Mouse (Mus musculus) MEL (cell line): ENCODE data around the gene Gm28374. TPM values are rescaled to one million over a fixed set of nuclear protein-coding genes. Genes with fewer than 3 reads are reported as not detected.

Source experiments
- DNase-seq: peaks from one replicate; pipeline ENCODE4 v3.0.0; 2011; ENCODE audit warnings: low read depth, low spot score
- H3K27ac ChIP-seq: 2 replicates; pipeline ENCODE4 v1.5.1; 2012; ENCODE audit warnings: low read depth, mild to moderate bottlenecking, control low read depth, low read length, moderate library complexity; ENCODE audit not compliant: control insufficient read depth
- H3K27me3 ChIP-seq, 2 experiments: fragments of 150-350 bp in 1 of 2; sonication (generic) in 1 of 2; 2 replicates each; pipeline ENCODE4 v1.6.1; 2012; ENCODE audit warnings: low read length in 2 of 2, mild to moderate bottlenecking in 2 of 2, improper control_type of control experiment in 1 of 2, moderate library complexity in 1 of 2; ENCODE audit not compliant: insufficient read depth in 2 of 2, control insufficient read depth in 1 of 2
- H3K36me3 ChIP-seq, 2 experiments: 2 replicates each; pipeline ENCODE4 v1.6.1; 2012 to 2014; ENCODE audit warnings: low read length in 2 of 2, improper control_type of control experiment in 1 of 2, inconsistent platforms in 1 of 2, mild to moderate bottlenecking in 1 of 2; ENCODE audit not compliant: insufficient read depth in 2 of 2, control insufficient read depth in 1 of 2
- H3K4me1 ChIP-seq, 2 experiments: fragments of 150-350 bp in 1 of 2; sonication (generic) in 1 of 2; 2 replicates each; pipeline ENCODE4 v1.6.1; 2012; ENCODE audit warnings: low read length in 2 of 2, improper control_type of control experiment in 1 of 2, mild to moderate bottlenecking in 1 of 2; ENCODE audit not compliant: insufficient read depth in 2 of 2, control insufficient read depth in 1 of 2
- H3K4me3 ChIP-seq, 2 experiments: fragments of 150-350 bp in 1 of 2; sonication (generic) in 1 of 2; 2 replicates each; pipeline ENCODE4 v1.5.1; 2012; ENCODE audit warnings: low read depth in 2 of 2, low read length in 2 of 2, mild to moderate bottlenecking in 2 of 2, moderate library complexity in 2 of 2, control low read depth in 1 of 2, improper control_type of control experiment in 1 of 2; ENCODE audit not compliant: control insufficient read depth in 1 of 2, insufficient read depth in 1 of 2
- H3K79me2 ChIP-seq: 2 replicates; pipeline ENCODE4 v1.6.1; 2012; ENCODE audit warnings: mild to moderate bottlenecking, low read length, moderate library complexity; ENCODE audit not compliant: control insufficient read depth, poor library complexity, insufficient read depth
- H3K9ac ChIP-seq: 2 replicates; pipeline ENCODE4 v1.6.1; 2012; ENCODE audit warnings: low read depth, mild to moderate bottlenecking, control low read depth, low read length, moderate library complexity; ENCODE audit not compliant: control insufficient read depth, poor library complexity, severe bottlenecking
- H3K9me3 ChIP-seq: fragments of 150-350 bp; sonication (generic); replicated peaks from 2 replicates; pipeline ENCODE4 v1.6.1; 2012; ENCODE audit warnings: mild to moderate bottlenecking, low read length, improper control_type of control experiment, moderate library complexity; ENCODE audit not compliant: insufficient read depth
- BHLHE40 ChIP-seq: IDR thresholded peaks from 2 replicates; pipeline ENCODE4 v1.6.1; 2012; ENCODE audit warnings: low read depth, mild to moderate bottlenecking, inconsistent platforms, low read length, improper control_type of control experiment, borderline replicate concordance
- CHD1 ChIP-seq: IDR thresholded peaks from 2 replicates; pipeline ENCODE4 v1.6.1; 2012; ENCODE audit warnings: low read depth, mild to moderate bottlenecking, inconsistent platforms, low read length, improper control_type of control experiment
- CHD2 ChIP-seq: IDR thresholded peaks from 2 replicates; pipeline ENCODE4 v1.6.1; 2011; ENCODE audit warnings: low read length, improper control_type of control experiment
- E2F4 ChIP-seq: IDR thresholded peaks from 2 replicates; pipeline ENCODE4 v1.6.1; 2011; ENCODE audit warnings: low read depth, low read length, improper control_type of control experiment, borderline replicate concordance
- ELF1 ChIP-seq: IDR thresholded peaks from 2 replicates; pipeline ENCODE4 v1.6.1; 2014; ENCODE audit warnings: low read depth, mild to moderate bottlenecking, inconsistent platforms, low read length, improper control_type of control experiment, moderate library complexity
- EP300 ChIP-seq, 2 experiments: IDR thresholded peaks; 2 replicates each; pipeline ENCODE4 v1.6.1; 2011; ENCODE audit warnings: improper control_type of control experiment in 2 of 2, low read length in 2 of 2, low read depth in 1 of 2, mild to moderate bottlenecking in 1 of 2
- ETS1 ChIP-seq: IDR thresholded peaks from 2 replicates; pipeline ENCODE4 v1.6.1; 2012; ENCODE audit warnings: low read depth, mild to moderate bottlenecking, inconsistent platforms, low read length, improper control_type of control experiment, moderate library complexity
- GABPA ChIP-seq: IDR thresholded peaks from 2 replicates; pipeline ENCODE4 v1.6.1; 2012; ENCODE audit warnings: low read depth, mild to moderate bottlenecking, inconsistent platforms, low read length, improper control_type of control experiment, moderate library complexity
- GATA1 ChIP-seq: IDR thresholded peaks from 2 replicates; pipeline ENCODE4 v1.6.1; 2011; ENCODE audit warnings: low read depth, low read length, improper control_type of control experiment
- HCFC1 ChIP-seq: IDR thresholded peaks from 2 replicates; pipeline ENCODE4 v1.6.1; 2012; ENCODE audit warnings: low read depth, mild to moderate bottlenecking, inconsistent platforms, low read length, improper control_type of control experiment, moderate library complexity
- KAT2A ChIP-seq: conservative IDR thresholded peaks from 2 replicates; pipeline ENCODE4 v1.6.1; 2012; ENCODE audit warnings: low read depth, low read length, improper control_type of control experiment, inconsistent platforms
- MAX ChIP-seq: IDR thresholded peaks from 2 replicates; pipeline ENCODE4 v1.6.1; 2011; ENCODE audit warnings: low read length, improper control_type of control experiment
- MAZ ChIP-seq: IDR thresholded peaks from 2 replicates; pipeline ENCODE4 v1.6.1; 2012; ENCODE audit warnings: low read depth, mild to moderate bottlenecking, inconsistent platforms, low read length, improper control_type of control experiment
- MEF2A ChIP-seq: IDR thresholded peaks from 2 replicates; pipeline ENCODE4 v1.6.1; 2014; ENCODE audit warnings: low read depth, mild to moderate bottlenecking, inconsistent platforms, low read length, improper control_type of control experiment; ENCODE audit not compliant: poor library complexity, insufficient replicate concordance, severe bottlenecking; ENCODE audit errors: extremely low read depth
- MXI1 ChIP-seq: IDR thresholded peaks from 2 replicates; pipeline ENCODE4 v1.6.1; 2011; ENCODE audit warnings: mild to moderate bottlenecking, low read depth, low read length, improper control_type of control experiment
- MYC ChIP-seq: IDR thresholded peaks from 2 replicates; pipeline ENCODE4 v1.6.1; 2011; ENCODE audit warnings: low read depth, mild to moderate bottlenecking, low read length, improper control_type of control experiment, moderate library complexity
- NELFE ChIP-seq: IDR thresholded peaks from 2 replicates; pipeline ENCODE4 v1.6.1; 2011; ENCODE audit warnings: low read depth, low read length, improper control_type of control experiment
- NRF1 ChIP-seq: IDR thresholded peaks from 2 replicates; pipeline ENCODE4 v1.6.1; 2014; ENCODE audit warnings: low read depth, mild to moderate bottlenecking, inconsistent platforms, low read length, improper control_type of control experiment, moderate library complexity; ENCODE audit not compliant: poor library complexity, insufficient read depth, severe bottlenecking
- POLR2A ChIP-seq, 2 experiments: IDR thresholded peaks; 2 replicates each; pipeline ENCODE4 v1.6.1; 2011 to 2012; ENCODE audit warnings: low read length in 2 of 2, mild to moderate bottlenecking in 2 of 2, control low read depth in 1 of 2, improper control_type of control experiment in 1 of 2, low read depth in 1 of 2, moderate library complexity in 1 of 2; ENCODE audit not compliant: control insufficient read depth in 1 of 2, insufficient read depth in 1 of 2, poor library complexity in 1 of 2
- POLR2AphosphoS2 ChIP-seq: IDR thresholded peaks from 2 replicates; pipeline ENCODE4 v1.6.1; 2011; ENCODE audit warnings: low read length, improper control_type of control experiment
- SIN3A ChIP-seq: IDR thresholded peaks from 2 replicates; pipeline ENCODE4 v1.6.1; 2012; ENCODE audit warnings: low read length, improper control_type of control experiment, inconsistent platforms
- TBP ChIP-seq: IDR thresholded peaks from 2 replicates; pipeline ENCODE4 v1.8.0; 2011; ENCODE audit warnings: low read depth, low read length, improper control_type of control experiment
- TCF12 ChIP-seq: IDR thresholded peaks from 2 replicates; pipeline ENCODE4 v1.6.1; 2014; ENCODE audit warnings: low read depth, mild to moderate bottlenecking, inconsistent platforms, low read length, improper control_type of control experiment, moderate library complexity
- USF1 ChIP-seq: IDR thresholded peaks from 2 replicates; pipeline ENCODE4 v1.6.1; 2014; ENCODE audit warnings: low read depth, mild to moderate bottlenecking, inconsistent platforms, low read length, improper control_type of control experiment, moderate library complexity
- ZC3H11A ChIP-seq: IDR thresholded peaks from 2 replicates; pipeline ENCODE4 v1.6.1; 2012; ENCODE audit warnings: low read depth, mild to moderate bottlenecking, inconsistent platforms, low read length, improper control_type of control experiment
- ZMIZ1 ChIP-seq: IDR thresholded peaks from 2 replicates; pipeline ENCODE4 v1.6.1; 2012; ENCODE audit warnings: low read depth, mild to moderate bottlenecking, inconsistent platforms, low read length, improper control_type of control experiment, moderate library complexity
- ZNF384 ChIP-seq: IDR thresholded peaks from 2 replicates; pipeline ENCODE4 v1.6.1; 2012; ENCODE audit warnings: low read depth, mild to moderate bottlenecking, inconsistent platforms, low read length, improper control_type of control experiment
- polyA plus RNA-seq, 2 experiments: library from polyadenylated mRNA; stranded (reverse) in 1 of 2; unstranded in 1 of 2; fragments of >175 nt in 1 of 2; fragments of >200 nt in 1 of 2; gene quantifications; 2 replicates each; pipeline versions ENCODE4 v1.2.1 to v1.2.4; 2012; ENCODE audit warnings: low replicate concordance in 2 of 2, low read depth in 1 of 2; ENCODE audit not compliant: insufficient read length in 2 of 2, insufficient read depth in 1 of 2, missing spikeins in 1 of 2
- total RNA-seq: library from RNA; depleted of rRNA; stranded (reverse); fragments of 300-350 nt; gene quantifications from 2 replicates; pipeline ENCODE4 v1.2.3, GENCODE M21; 2012

Gm28374 gene
- total and polyA plus RNA-seq, 3 experiments = 0.42 to 0.46 TPM; not detected in 1

DNA sequence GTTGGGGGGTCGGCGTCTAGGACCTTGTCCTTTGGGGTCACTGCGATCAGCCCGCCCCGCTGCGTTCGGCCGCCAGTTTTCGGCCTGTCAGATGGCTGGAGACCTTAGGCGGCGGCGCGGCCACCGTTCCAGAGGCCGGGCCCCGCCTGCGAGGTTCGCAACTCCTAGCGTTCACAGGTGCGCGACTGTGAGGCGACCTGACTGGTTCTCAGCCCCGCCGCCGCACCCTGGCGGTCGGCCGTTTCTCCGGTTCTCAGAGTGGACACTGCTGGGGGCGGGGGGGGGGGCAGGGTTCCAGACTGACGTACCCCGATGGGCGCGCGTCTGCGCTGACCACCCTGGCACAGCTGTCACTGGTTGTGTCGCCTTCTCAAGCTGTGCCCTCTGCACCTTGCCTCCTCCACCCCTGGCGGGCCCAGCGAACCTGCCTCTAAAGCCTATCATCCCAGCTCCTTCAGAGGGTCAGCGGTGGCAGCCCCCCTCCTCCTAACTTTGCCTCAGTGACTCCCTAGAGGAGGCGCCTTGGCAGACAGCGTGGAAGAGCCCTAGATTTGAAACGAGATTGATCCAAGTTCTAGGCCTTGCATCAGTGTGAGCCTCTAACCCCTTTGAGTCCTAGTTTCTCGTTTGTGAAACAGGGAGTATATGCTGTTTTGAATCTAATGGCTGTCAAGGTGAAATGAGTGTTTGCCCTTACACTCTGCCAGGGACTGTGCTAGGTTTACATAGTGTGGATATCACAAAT lies 34.7 kb downstream of the Gm28374 start:
- H3K79me2 ChIP-seq = peaks cover 23% of the 10 kb centered on the region
- H3K4me1 ChIP-seq = peaks cover 3 to 23% of the 10 kb centered on the region in 2 experiments; a peak in 3 of 4 replicates
- TF ChIP-seq POLR2AphosphoS2 = peak; percentile 45; the same call in 1 of the 2 replicates
- 0 out of 2 replicates have a peak, but pooled peaks have one; percentile 14 for TF ChIP-seq MAX
- no peak for TF ChIP-seq KAT2A
- TF ChIP-seq, all 39 proteins: peak for 2
- Histone ChIP-seq H3K4me3 (peak overlapping the region; percentile 61 to 81), H3K9ac (peak overlapping the region; percentile 73), H3K9me3 (no peaks in the 10 kb centered on the region), H3K36me3 (peaks cover 5 to 12% of the 10 kb centered on the region in 2 experiments; a peak in 2 of 4 replicates), H3K27ac (peak overlapping the region; percentile 90), H3K27me3 (no peaks in the 10 kb centered on the region)
- DNase-seq = peak; percentile 37

DNA sequence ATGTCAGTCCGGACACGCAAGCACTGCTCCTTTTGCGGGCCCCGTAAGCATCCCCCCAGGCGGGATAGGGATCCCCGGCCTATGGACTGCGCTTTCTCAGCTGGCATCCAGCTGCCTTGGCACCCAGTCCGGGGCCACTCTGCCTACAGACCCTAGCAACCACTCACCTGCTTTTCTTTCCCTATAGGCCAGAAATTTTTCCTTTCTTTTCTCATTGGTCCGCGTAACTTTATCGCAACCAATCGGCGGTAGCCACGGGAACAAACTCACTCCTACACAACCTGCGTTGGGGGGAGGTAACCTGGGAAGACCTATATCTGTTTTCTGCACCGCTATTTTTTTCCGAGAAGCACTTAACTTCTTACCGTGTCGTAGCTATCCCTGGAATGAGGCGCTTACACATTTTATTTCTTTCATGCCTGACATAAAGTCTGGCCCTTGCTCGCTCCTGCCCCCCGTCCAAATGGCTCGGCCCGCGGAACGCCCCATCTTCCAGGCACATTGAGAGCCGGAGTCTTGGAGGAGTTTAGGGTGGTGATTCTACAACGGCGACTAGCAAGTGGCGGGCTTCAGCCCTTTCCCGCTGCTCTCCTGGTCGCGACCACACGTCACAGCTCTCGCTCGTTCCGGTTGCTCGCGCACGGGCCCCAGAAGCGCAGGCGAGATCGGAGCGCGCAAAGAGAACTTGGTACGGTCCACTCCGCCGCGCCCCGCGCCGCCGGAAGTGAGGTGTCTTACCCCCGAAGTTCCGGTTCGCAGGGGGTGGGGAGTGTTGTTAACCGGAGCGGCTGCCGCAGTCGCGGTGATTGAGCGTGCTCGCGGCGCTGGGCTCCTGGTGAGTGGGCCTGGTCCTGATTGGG lies 35.5 kb downstream of the Gm28374 start, which contains the start of gene Syvn1:
Syvn1 (plus strand) TSS at position 283 of the 860 bp plus-strand sequence.
- Histone ChIP-seq H3K4me3 (peak within 1 kb of the TSS; percentile 61 to 81), H3K27me3 (no peaks in the 10 kb centered on the region), H3K4me1 (peaks cover 3 to 23% of the 10 kb centered on the region in 2 experiments; a peak in 3 of 4 replicates), H3K9me3 (no peaks in the 10 kb centered on the region), H3K36me3 (peaks cover under 1 to 12% of the 10 kb centered on the region in 2 experiments; a peak in 2 of 4 replicates), H3K79me2 (peaks cover 22% of the 10 kb centered on the region), H3K27ac (peak within 1 kb of the TSS; percentile 94), H3K9ac (peak within 1 kb of the TSS; percentile 77)
- peak; percentile 83 for TF ChIP-seq HCFC1
- no peak for TF ChIP-seq ZC3H11A
- peak; percentile 36; the same call in 1 of the 2 replicates for TF ChIP-seq KAT2A
- no peak; the same call in 1 of the 2 replicates for TF ChIP-seq USF1
- no peak for TF ChIP-seq GABPA
- peak; percentile 95 for TF ChIP-seq CHD2
- TF ChIP-seq CHD1 = peak; percentile 98
- TF ChIP-seq MEF2A = no peak
- no peak for TF ChIP-seq EP300 (IDR thresholded peaks at IDR 0.05; ENCODE audit: low read depth in 1 of 2, low read length in 2 of 2)
- TF ChIP-seq TBP = peak; percentile 96
- peak; percentile 88 for TF ChIP-seq SIN3A
- peak; percentile 84 for TF ChIP-seq ETS1
- no peak for TF ChIP-seq GATA1
- peak; percentile 53 for TF ChIP-seq TCF12
- TF ChIP-seq POLR2A (IDR thresholded peaks at IDR 0.05; ENCODE audit: control insufficient read depth in 1 of 2, insufficient read depth in 1 of 2, low read depth in 1 of 2, low read length in 2 of 2, poor library complexity in 1 of 2) = peak; percentile 73 to 86
- TF ChIP-seq MAZ = peak; percentile 92
- TF ChIP-seq POLR2AphosphoS2 = peak; percentile 89
- peak; percentile 50; the same call in 1 of the 2 replicates for TF ChIP-seq MAX
- 0 out of 2 replicates have a peak, but pooled peaks have one; percentile 10 for TF ChIP-seq BHLHE40
- TF ChIP-seq MYC = 0 out of 2 replicates have a peak, but pooled peaks have one; percentile 18
- peak; percentile 79 for TF ChIP-seq MXI1
- peak; percentile 69 for TF ChIP-seq ZNF384
- TF ChIP-seq ELF1 = peak; percentile 59; the same call in 1 of the 2 replicates
- TF ChIP-seq NELFE = peak; percentile 63
- TF ChIP-seq NRF1 = peak; percentile 52
- peak; percentile 83 for TF ChIP-seq ZMIZ1
- no peak for TF ChIP-seq E2F4
- peak; percentile 98 for DNase-seq
